Mouse (Mus musculus) hindbrain, embryonic 14.5 days (tissue): ENCODE measurements around the gene Tmem150a. TPM values are rescaled to one million over a fixed set of nuclear protein-coding genes. Genes with fewer than 3 reads are reported as not detected.

Experiments
- ATAC-seq: fragments of 200-750 bp; cut with Nextera tagmentation; 2 replicates; pipeline ENCODE4 v1.8.0; 2017; ENCODE audit warnings: moderate number of reproducible peaks, mild to moderate bottlenecking, moderate TSS enrichment, moderate library complexity; ENCODE audit not compliant: low FRiP score
- DNase-seq: peaks from one replicate; pipeline ENCODE4 v3.0.0-alpha.2; 2015; ENCODE audit warnings: low spot score
- H3K27ac ChIP-seq: fragments of 300-500 bp; sonication (generic); 2 replicates; pipeline ENCODE4 v1.5.1; 2014; ENCODE audit warnings: mild to moderate bottlenecking, moderate library complexity
- H3K27me3 ChIP-seq: fragments of 300-500 bp; sonication (generic); 2 replicates; pipeline ENCODE4 v1.6.1; 2014; ENCODE audit warnings: mild to moderate bottlenecking, low read length, mixed read lengths; ENCODE audit not compliant: control insufficient read depth, insufficient read depth
- H3K36me3 ChIP-seq: fragments of 300-500 bp; sonication (generic); replicated peaks from 2 replicates; pipeline ENCODE4 v1.6.1; 2014; ENCODE audit not compliant: control insufficient read depth, insufficient read depth
- H3K4me1 ChIP-seq: fragments of 300-500 bp; sonication (generic); replicated peaks from 2 replicates; pipeline ENCODE4 v1.6.1; 2014; ENCODE audit warnings: antibody characterized with exemption, low read length, mixed read lengths; ENCODE audit not compliant: control insufficient read depth, insufficient read depth
- H3K4me2 ChIP-seq: fragments of 300-500 bp; sonication (generic); replicated peaks from 2 replicates; pipeline ENCODE4 v1.6.1; 2014; ENCODE audit warnings: mild to moderate bottlenecking, moderate library complexity
- H3K4me3 ChIP-seq: fragments of 300-500 bp; sonication (generic); replicated peaks from 2 replicates; pipeline ENCODE4 v1.5.1; 2014; ENCODE audit warnings: mild to moderate bottlenecking, low read length
- H3K9ac ChIP-seq: fragments of 300-500 bp; sonication (generic); 2 replicates; pipeline ENCODE4 v1.6.1; 2014
- H3K9me3 ChIP-seq: fragments of 300-500 bp; sonication (generic); 2 replicates; pipeline ENCODE4 v1.6.1; 2016; ENCODE audit warnings: low read length; ENCODE audit not compliant: control insufficient read depth
- WGBS: fragments of 180-500 bp; shearing (Covaris S2); extraction: QIAGEN DNeasy Blood & Tissue Kit; methylation state at CpG from one replicate; pipeline ENCODE4 v1.1.7; 2014; 5-methylcytosine and 5-hydroxymethylcytosine counted together
- polyA plus RNA-seq: library from polyadenylated mRNA; unstranded; fragments of >200 nt; fragmentation: Nextera tagmentation; extraction: Ambion mirVana; gene quantifications from 2 replicates; pipeline ENCODE4 v1.2.1, GENCODE M21; 2014

Tmem150a gene
- polyA plus RNA-seq, 1 experiment from 2014 or later, result 26.8 TPM

- DNase-seq (no peak), ATAC-seq (no peak)
- H3K27me3 ChIP-seq, result no peaks in the 10 kb centered on the region
- H3K4me1 ChIP-seq, result no peaks in the 10 kb centered on the region
- H3K27ac ChIP-seq, result no peak overlapping the region
- H3K9me3 ChIP-seq, result no peaks in the 10 kb centered on the region
- H3K9ac ChIP-seq, result no peak overlapping the region
- WGBS, result 77% methylated on average over 4 of the region's 4 CpGs
- no peaks in the 10 kb centered on the region for H3K36me3 ChIP-seq
- H3K4me3 ChIP-seq, result no peak overlapping the region
- H3K4me2 ChIP-seq, result no peak overlapping the region
These were observed 12.3 kb downstream of the Tmem150a start for GRCm38 (mm10) chr6:72367460-72367974.

GRCm38 (mm10) chr6:72369557-72369956, 14.3 kb downstream of the Tmem150a start:
- Histone ChIP-seq H3K4me3 (no peak overlapping the region), H3K4me2 (no peak overlapping the region), H3K36me3 (no peaks in the 10 kb centered on the region), H3K27me3 (no peaks in the 10 kb centered on the region), H3K9ac (no peak overlapping the region), H3K4me1 (no peaks in the 10 kb centered on the region), H3K9me3 (no peaks in the 10 kb centered on the region), H3K27ac (no peak overlapping the region)
- ATAC-seq (no peak), DNase-seq (no peak)
- 79% methylated on average over 4 of the region's 4 CpGs for WGBS

GRCm38 (mm10) chr6:72370091-72370490, 14.8 kb downstream of the Tmem150a start:
- no peaks in the 10 kb centered on the region for H3K9me3 ChIP-seq
- no peaks in the 10 kb centered on the region for H3K27me3 ChIP-seq
- H3K9ac ChIP-seq, result no peak overlapping the region
- ATAC-seq (no peak), DNase-seq (no peak)
- H3K4me2 ChIP-seq, result no peak overlapping the region
- H3K4me3 ChIP-seq, result no peak overlapping the region
- no peak overlapping the region for H3K27ac ChIP-seq
- 82% methylated on average over 12 of the region's 12 CpGs for WGBS
- no peaks in the 10 kb centered on the region for H3K4me1 ChIP-seq
- H3K36me3 ChIP-seq, result no peaks in the 10 kb centered on the region

DNA sequence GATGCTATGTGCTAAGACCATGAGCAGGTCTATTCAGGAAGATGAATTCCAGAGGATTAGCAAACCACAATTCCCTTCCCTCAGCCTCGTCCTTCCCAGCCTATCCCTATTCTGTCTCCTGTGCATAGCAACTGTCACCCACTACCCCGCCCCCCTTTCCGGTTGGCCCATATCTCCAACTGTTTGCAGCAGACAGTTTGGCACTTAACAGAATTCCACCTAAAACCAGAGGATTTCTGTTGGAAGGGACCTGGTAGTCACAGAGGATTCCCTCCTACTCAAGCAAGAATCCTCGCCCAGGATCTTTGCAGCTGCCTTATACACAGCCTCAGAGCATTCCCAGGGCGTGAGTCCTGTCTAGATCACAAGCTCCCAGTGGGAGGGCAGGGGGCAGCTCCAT, 15.9 kb downstream of the Tmem150a start:
- Histone ChIP-seq H3K4me3 (no peak overlapping the region), H3K4me2 (no peak overlapping the region), H3K4me1 (no peaks in the 10 kb centered on the region), H3K27me3 (no peaks in the 10 kb centered on the region), H3K9ac (no peak overlapping the region), H3K27ac (no peak overlapping the region), H3K36me3 (no peaks in the 10 kb centered on the region), H3K9me3 (no peaks in the 10 kb centered on the region)
- ATAC-seq (no peak), DNase-seq (no peak)
- WGBS, result 54% methylated on average over 5 of the region's 5 CpGs

DNA sequence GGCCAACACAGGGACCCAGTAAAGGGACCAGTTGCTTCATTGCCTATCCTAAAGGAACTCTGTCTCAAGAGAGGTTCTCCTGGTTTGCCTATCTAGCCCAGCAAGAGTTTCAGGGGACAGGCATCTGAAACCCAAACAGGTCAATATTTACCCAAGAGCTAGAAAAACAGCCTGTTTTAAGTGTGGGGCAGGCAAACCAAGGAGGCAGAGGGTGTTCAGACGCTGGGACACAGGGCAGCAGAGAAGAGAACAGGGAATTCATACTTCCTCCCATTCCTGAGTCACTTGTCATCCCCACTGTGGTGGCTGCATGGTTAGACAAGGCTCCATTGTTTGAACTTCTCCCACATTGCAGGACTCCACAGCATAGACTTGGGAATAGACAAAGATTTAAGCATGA, 16.3 kb downstream of the Tmem150a start:
- H3K4me2 ChIP-seq, result no peak overlapping the region
- H3K36me3 ChIP-seq, result no peaks in the 10 kb centered on the region
- H3K4me3 ChIP-seq, result no peak overlapping the region
- no peak overlapping the region for H3K9ac ChIP-seq
- H3K27me3 ChIP-seq, result no peaks in the 10 kb centered on the region
- ATAC-seq (no peak), DNase-seq (no peak)
- no peak overlapping the region for H3K27ac ChIP-seq
- H3K4me1 ChIP-seq, result no peaks in the 10 kb centered on the region
- H3K9me3 ChIP-seq, result no peaks in the 10 kb centered on the region
- 33% methylated on average over 1 of the region's 1 CpGs for WGBS

DNA sequence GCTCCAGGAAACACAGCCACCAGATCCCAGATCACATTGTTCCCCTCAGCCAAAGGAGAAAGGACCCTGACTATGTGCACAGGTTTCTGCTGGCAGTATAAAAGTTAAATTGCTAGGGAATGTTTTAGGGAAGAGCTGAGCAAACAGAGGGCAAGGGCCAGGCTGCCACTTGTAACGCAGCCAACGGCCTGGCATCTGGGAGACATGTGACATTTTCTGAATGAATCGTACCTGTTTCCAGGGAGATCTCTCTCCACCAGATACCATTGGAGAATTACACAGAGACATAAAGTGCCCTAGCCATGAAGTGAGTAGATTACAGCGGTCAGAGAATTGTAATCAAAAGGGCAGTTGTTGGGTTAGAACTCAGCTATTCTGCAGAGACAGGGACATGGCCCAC, 17.9 kb downstream of the Tmem150a start:
- WGBS, result 93% methylated on average over 4 of the region's 4 CpGs
- Histone ChIP-seq H3K9me3 (no peaks in the 10 kb centered on the region), H3K4me1 (no peaks in the 10 kb centered on the region), H3K4me3 (no peak overlapping the region), H3K36me3 (no peaks in the 10 kb centered on the region), H3K27me3 (no peaks in the 10 kb centered on the region), H3K27ac (no peak overlapping the region), H3K9ac (no peak overlapping the region), H3K4me2 (no peak overlapping the region)
- ATAC-seq, result no peak
- DNase-seq, result no peak

- 74% methylated on average over 7 of the region's 7 CpGs for WGBS
- Histone ChIP-seq H3K27ac (no peak overlapping the region), H3K9ac (no peak overlapping the region), H3K36me3 (no peaks in the 10 kb centered on the region), H3K9me3 (no peaks in the 10 kb centered on the region), H3K4me2 (no peak overlapping the region), H3K4me1 (no peaks in the 10 kb centered on the region), H3K4me3 (no peak overlapping the region), H3K27me3 (peaks cover 3% of the 10 kb centered on the region; the same call in 1 of the 2 replicates)
- ATAC-seq (no peak), DNase-seq (no peak)
These were observed 19.0 kb downstream of the Tmem150a start for GRCm38 (mm10) chr6:72374206-72374605.

DNA sequence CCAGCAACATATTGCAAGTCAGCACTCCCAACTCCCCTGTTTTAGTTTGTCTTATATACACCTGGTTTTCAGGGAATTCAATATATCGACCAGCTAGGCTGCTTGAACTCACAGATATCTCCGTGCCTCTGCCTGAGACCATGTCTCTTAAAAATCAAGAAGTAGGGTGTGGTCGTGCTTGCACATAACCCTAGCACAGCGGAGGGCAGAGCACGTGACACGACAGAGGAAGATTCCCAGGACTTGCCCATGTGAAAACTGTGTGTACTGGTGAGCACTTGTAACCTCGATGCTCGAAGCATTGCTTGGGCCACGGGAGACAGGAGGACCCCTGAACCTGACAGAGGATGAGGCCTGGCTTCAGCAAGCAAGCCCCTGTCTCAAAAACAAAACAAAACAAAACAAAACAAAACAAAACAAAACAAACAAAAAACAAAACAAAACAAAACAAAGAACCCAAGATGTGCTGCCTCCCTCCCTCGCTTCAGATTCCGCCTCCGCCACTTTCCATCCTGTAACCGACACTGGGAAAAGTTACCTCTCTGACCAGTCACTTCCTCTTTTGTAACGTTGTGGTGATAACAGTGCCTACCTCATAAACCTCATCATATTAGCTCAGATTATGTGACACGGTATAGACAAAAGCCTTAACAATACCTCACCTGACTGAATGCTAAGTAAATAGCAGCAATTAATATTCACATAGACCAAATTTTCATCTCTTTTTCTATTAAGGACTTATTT, 19.7 kb downstream of the Tmem150a start:
- Histone ChIP-seq H3K27me3 (peaks cover 11% of the 10 kb centered on the region), H3K4me2 (no peak overlapping the region), H3K4me1 (no peaks in the 10 kb centered on the region), H3K4me3 (no peak overlapping the region), H3K9me3 (no peaks in the 10 kb centered on the region), H3K27ac (no peak overlapping the region), H3K36me3 (no peaks in the 10 kb centered on the region), H3K9ac (no peak overlapping the region)
- ATAC-seq (no peak), DNase-seq (no peak)
- 88% methylated on average over 15 of the region's 15 CpGs for WGBS

DNA sequence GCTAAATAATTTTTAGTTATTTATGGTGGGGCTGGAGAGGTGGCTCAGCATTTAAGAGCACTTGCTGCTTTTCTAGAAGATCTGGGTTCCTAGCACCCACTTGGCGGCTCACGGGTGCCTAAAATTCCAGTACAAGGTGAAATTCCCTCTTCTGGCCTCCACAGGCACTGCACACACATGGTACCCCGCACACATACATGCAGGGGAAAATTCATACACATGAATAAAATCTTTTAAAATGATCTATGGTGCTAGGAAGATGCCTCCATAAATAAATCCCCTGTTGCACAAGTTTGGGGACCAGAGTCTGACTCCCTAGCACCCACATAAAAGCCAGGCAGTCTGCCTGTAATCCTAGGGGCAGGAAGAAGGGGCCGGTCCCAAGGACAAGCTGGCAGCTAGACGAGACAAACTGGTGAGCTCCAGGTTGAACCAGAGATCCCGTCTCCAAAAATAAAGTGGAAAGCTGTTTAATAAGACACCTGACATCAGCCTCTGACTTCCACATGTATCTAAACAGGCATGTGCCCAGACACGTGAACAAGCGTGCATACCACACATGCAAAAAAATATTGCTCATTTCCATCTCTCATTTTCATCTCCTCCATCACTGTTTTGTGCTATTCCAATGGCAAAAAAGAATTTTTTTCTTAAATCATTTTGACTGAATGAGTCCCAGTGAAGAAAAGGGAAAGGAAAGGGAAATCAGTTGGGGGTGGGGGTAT, 23.4 kb downstream of the Tmem150a start:
- no peak overlapping the region for H3K4me3 ChIP-seq
- no peak for DNase-seq
- whole genome bisulfite sequencing, result 87% methylated on average over 8 of the region's 8 CpGs
- H3K36me3 ChIP-seq, result no peaks in the 10 kb centered on the region
- H3K27me3 ChIP-seq, result peaks cover 32% of the 10 kb centered on the region
- no peak overlapping the region for H3K9ac ChIP-seq
- no peak overlapping the region for H3K27ac ChIP-seq
- ATAC-seq, result no peak
- 0 out of 2 replicates have a peak, but pooled peaks cover 4% of the 10 kb centered on the region for H3K4me1 ChIP-seq
- no peak overlapping the region for H3K4me2 ChIP-seq
- H3K9me3 ChIP-seq, result no peaks in the 10 kb centered on the region
